18 mouse cellular contexts compared by ENCODE assay signal in genomic region chr2:7999444-7999843, GRCm38 (mm10).
"Had no signal": no experiment of that assay in that cellular context is flagged by ENCODE, and none has a peak within 500 bp of the region (broad histone marks: within the 10 kb centered on the region; RNA-seq: fewer than 3 reads in every experiment).

No protein-coding gene starts in this region.

- H3K4me3 ChIP-seq: kidney, embryonic 15.5 days; liver, embryonic 13.5 days; midbrain, embryonic 12.5 days; midbrain, embryonic 15.5 days; myocyte had no signal

- DNase-seq: kidney, adult 11 months; kidney, adult 8-10 months; kidney, postnatal 10 days; kidney, postnatal 36 days; layer of hippocampus, postnatal 36 days; liver, embryonic 13.5 days; lung, adult 2 months; lung, postnatal 14 days; lung, postnatal 4 days; right cerebral cortex, adult 18-20 months; right cerebral cortex, postnatal 14 days; right cerebral cortex, postnatal 4 days; thymus, postnatal 25 days had no signal

- ATAC-seq: midbrain, embryonic 15.5 days had no signal

- H3K27ac ChIP-seq: kidney, embryonic 15.5 days; liver, embryonic 13.5 days; midbrain, embryonic 12.5 days; midbrain, embryonic 15.5 days; stomach, postnatal 0 days had no signal

- H3K4me1 ChIP-seq: kidney, embryonic 15.5 days; liver, embryonic 13.5 days; midbrain, embryonic 12.5 days; midbrain, embryonic 15.5 days had no signal
